Mouse (Mus musculus) lung, adult 2 months (tissue): Measurements from ENCODE around the gene Pnrc1.

ENCODE experiments used
- CTCF ChIP-seq: fragments of 200-500 bp; IDR thresholded peaks from 2 replicates; pipeline ENCODE4 v1.5.1; 2011; ENCODE audit warnings: mild to moderate bottlenecking, low read length, control low read depth; ENCODE audit not compliant: insufficient read depth
- POLR2A ChIP-seq: fragments of 200-500 bp; IDR thresholded peaks from 2 replicates; pipeline ENCODE4 v1.6.1; 2011; ENCODE audit warnings: low read depth, mild to moderate bottlenecking, control low read depth, low read length, borderline replicate concordance; ENCODE audit errors: extremely low read depth

DNA sequence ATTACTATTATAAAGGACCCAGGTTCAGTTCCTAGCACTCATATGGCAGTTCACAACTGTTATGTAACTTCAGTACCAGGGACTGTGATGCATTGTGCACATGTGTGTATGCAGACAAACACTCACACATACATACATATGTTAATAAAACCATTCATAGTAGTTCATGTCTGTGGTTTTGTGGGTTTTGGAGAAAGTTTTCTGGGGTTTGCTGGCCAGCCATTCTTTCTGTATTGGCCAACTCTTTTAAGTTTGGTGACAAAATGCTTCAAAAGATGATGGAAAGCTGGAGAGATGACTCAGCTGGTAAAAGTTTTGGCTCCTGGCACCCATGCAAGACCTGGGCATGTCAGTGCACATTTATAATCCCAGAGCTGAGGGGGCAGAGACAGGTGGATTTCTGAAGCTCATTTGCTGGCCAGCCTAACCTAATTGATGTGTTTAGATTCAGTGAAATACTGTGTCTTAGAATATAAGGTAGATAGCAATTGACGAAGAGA, 43.0 kb upstream of the Pnrc1 start:
- TF ChIP-seq CTCF, result no peak
- no peak for TF ChIP-seq POLR2A
